Mouse (Mus musculus): Measurements from ENCODE around the gene Reep6. TPM values are rescaled to one million over a fixed set of nuclear protein-coding genes. Genes with fewer than 3 reads are reported as not detected.

The Reep6 gene
- polyA plus RNA-seq, 1 experiment = 4.6 TPM

- TF ChIP-seq CTCF (IDR thresholded peaks at IDR 0.05; ENCODE audit: borderline replicate concordance, extremely low read depth, insufficient read depth, insufficient read length) = no peak
- no peak for TF ChIP-seq POLR2A (IDR thresholded peaks at IDR 0.05; ENCODE audit: borderline replicate concordance, extremely low read depth, insufficient read depth, insufficient read length, poor library complexity, severe bottlenecking)
- DNase-seq (ENCODE audit: low read depth) = no peak
These were observed 17.8 kb downstream of the Reep6 start for GRCm38 (mm10) chr10:80347514-80347967.

GRCm38 (mm10) chr10:80348244-80348781 lies 18.6 kb downstream of the Reep6 start, which contains the start of gene Adamtsl5:
Gene Adamtsl5, minus strand, starts transcription at chr10:80348412.
- DNase-seq (ENCODE audit: low read depth) = peak; percentile 33
- TF ChIP-seq POLR2A (IDR thresholded peaks at IDR 0.05; ENCODE audit: borderline replicate concordance, extremely low read depth, insufficient read depth, insufficient read length, poor library complexity, severe bottlenecking) (no peak), CTCF (IDR thresholded peaks at IDR 0.05; ENCODE audit: borderline replicate concordance, extremely low read depth, insufficient read depth, insufficient read length) (peak; percentile 60; the same call in 1 of the 2 replicates)

DNA sequence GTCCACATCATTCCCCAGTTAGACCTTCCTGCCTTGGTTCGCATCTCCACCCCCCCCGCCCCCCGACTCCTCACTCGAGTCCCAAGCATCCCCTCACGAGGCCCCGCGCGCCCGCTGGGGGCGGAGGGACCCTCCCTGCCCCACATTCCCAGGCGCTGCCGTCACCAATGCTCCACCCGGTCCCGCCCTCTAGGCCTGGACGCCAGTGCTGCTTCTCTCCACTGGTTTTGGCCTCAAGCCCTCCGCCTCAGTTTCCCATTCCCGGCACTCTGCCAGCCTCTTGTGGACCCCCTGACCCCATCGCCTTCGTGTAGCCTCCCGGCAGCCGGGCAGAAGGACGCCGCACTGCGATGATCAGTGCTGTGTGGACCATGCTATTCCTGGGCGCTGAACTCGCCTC lies 19.2 kb downstream of the Reep6 start:
- TF ChIP-seq POLR2A (IDR thresholded peaks at IDR 0.05; ENCODE audit: borderline replicate concordance, extremely low read depth, insufficient read depth, insufficient read length, poor library complexity, severe bottlenecking) (no peak), CTCF (IDR thresholded peaks at IDR 0.05; ENCODE audit: borderline replicate concordance, extremely low read depth, insufficient read depth, insufficient read length) (no peak)
- DNase-seq (ENCODE audit: low read depth) = no peak

- peak; percentile 76 for DNase-seq (ENCODE audit: low read depth)
- TF ChIP-seq CTCF (IDR thresholded peaks at IDR 0.05; ENCODE audit: borderline replicate concordance, extremely low read depth, insufficient read depth, insufficient read length) = peak; percentile 97
- no peak for TF ChIP-seq POLR2A (IDR thresholded peaks at IDR 0.05; ENCODE audit: borderline replicate concordance, extremely low read depth, insufficient read depth, insufficient read length, poor library complexity, severe bottlenecking)
These were observed 20.5 kb downstream of the Reep6 start for GRCm38 (mm10) chr10:80350292-80350691.

GRCm38 (mm10) chr10:80351896-80352295 lies 22.1 kb downstream of the Reep6 start:
- TF ChIP-seq CTCF (IDR thresholded peaks at IDR 0.05; ENCODE audit: borderline replicate concordance, extremely low read depth, insufficient read depth, insufficient read length) (no peak), POLR2A (IDR thresholded peaks at IDR 0.05; ENCODE audit: borderline replicate concordance, extremely low read depth, insufficient read depth, insufficient read length, poor library complexity, severe bottlenecking) (no peak)
- no peak for DNase-seq (ENCODE audit: low read depth)

GRCm38 (mm10) chr10:80352727-80353126 lies 23.0 kb downstream of the Reep6 start:
- no peak for DNase-seq (ENCODE audit: low read depth)
- no peak for TF ChIP-seq POLR2A (IDR thresholded peaks at IDR 0.05; ENCODE audit: borderline replicate concordance, extremely low read depth, insufficient read depth, insufficient read length, poor library complexity, severe bottlenecking)

DNA sequence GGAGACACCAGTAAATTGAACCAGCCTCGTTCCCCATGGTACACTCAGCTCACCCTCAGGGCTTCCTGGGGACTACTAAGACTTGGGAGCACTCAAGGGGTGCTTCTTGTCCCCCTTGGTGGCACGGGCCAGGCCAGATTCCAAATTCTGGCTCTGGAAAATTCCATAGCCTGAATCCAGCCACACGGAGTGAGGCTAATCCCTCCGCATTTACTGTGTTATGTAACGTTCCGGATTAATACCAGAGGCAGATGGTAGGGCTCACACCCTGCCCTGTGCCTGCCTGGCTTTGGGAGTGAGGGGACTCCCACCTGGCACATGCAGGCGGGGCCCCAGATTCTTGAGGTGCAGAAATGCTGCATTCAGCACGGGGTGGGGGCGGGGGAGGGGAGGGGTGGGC lies 25.7 kb downstream of the Reep6 start:
- no peak for TF ChIP-seq POLR2A (IDR thresholded peaks at IDR 0.05; ENCODE audit: borderline replicate concordance, extremely low read depth, insufficient read depth, insufficient read length, poor library complexity, severe bottlenecking)
- no peak for TF ChIP-seq CTCF (IDR thresholded peaks at IDR 0.05; ENCODE audit: borderline replicate concordance, extremely low read depth, insufficient read depth, insufficient read length)
- DNase-seq (ENCODE audit: low read depth) = no peak

DNA sequence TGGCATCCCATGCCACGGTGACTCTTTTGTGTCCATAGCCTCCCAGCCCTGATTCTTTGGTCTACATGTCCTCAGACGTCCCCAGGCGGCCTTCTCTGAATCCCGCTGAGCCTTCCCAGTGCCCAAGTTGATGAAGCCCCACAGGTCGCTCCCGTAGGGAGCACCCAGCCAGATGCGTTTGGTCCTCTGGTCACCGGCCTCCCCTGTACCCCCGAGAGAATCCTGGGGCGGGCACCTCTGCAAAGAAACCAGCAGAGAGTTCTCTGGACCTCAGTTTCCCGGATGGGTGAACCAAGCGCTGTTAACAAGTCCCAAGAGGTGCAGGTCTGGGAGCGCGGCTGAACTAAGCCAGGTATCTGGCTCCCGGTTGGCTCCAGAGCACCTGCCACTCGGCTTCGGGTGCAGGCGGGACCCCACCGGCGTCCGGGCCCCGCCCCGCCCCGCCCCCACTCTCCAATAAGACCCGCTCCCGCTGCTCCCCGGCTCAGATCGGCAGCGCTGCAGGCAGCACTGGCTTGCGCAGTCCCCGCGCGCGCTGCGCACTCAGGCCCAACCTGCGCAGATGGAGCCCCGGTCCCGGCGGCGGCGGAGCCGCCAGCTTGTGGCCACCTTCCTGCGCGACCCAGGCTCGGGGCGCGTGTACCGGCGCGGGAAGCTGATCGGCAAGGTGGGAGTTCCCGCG lies 26.4 kb downstream of the Reep6 start, which contains the start of gene Plk5:
TSS of gene Plk5 (plus strand) at position 459 of the 682 bp plus-strand sequence.
- DNase-seq (ENCODE audit: low read depth) = no peak
- TF ChIP-seq CTCF (IDR thresholded peaks at IDR 0.05; ENCODE audit: borderline replicate concordance, extremely low read depth, insufficient read depth, insufficient read length) = no peak
- TF ChIP-seq POLR2A (IDR thresholded peaks at IDR 0.05; ENCODE audit: borderline replicate concordance, extremely low read depth, insufficient read depth, insufficient read length, poor library complexity, severe bottlenecking) = no peak

DNA sequence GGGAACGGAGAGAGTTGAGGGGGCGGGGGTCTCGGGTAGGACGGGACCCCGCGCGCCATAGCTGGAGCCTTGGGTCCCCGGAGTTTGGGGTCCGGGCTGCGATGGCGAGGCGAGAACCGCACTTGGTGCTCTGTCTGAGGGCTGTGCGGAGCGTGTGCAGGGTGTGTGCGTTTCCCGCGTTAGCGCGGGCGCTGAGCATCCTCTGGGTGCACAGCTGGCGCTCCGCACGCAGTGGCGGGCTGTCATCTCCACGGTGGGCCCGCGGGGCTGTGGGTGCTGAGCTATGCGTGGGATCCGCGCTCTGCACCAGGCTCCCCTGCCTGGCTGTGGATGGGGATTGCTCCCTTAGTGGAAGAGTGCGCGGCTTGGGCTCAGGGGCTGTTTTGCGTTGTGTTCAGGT lies 27.0 kb downstream of the Reep6 start:
- TF ChIP-seq POLR2A (IDR thresholded peaks at IDR 0.05; ENCODE audit: borderline replicate concordance, extremely low read depth, insufficient read depth, insufficient read length, poor library complexity, severe bottlenecking) = no peak
- no peak for TF ChIP-seq CTCF (IDR thresholded peaks at IDR 0.05; ENCODE audit: borderline replicate concordance, extremely low read depth, insufficient read depth, insufficient read length)
- DNase-seq (ENCODE audit: low read depth) = no peak

DNA sequence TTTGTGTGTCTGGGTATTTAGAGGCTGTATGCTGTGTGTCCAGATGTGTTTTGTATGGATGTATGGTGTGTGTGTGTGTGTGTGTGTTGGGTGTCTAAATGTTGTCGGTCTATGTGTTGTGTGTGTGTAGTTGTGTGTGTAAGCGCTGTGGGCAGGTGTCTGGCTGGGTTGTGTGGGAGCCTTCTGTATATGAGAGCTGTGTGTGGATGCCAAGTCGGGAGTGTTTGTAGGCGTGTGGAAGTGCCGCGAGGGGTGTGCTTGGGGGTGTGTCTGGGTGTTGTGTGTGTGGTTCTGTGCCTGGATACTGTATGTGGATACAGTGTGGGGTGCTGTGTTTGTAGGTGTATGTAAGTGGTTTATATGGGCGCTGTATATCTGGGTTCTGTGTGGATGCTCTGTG lies 27.6 kb downstream of the Reep6 start:
- no peak for DNase-seq (ENCODE audit: low read depth)
- TF ChIP-seq CTCF (IDR thresholded peaks at IDR 0.05; ENCODE audit: borderline replicate concordance, extremely low read depth, insufficient read depth, insufficient read length) = no peak
- TF ChIP-seq POLR2A (IDR thresholded peaks at IDR 0.05; ENCODE audit: borderline replicate concordance, extremely low read depth, insufficient read depth, insufficient read length, poor library complexity, severe bottlenecking) = no peak

DNA sequence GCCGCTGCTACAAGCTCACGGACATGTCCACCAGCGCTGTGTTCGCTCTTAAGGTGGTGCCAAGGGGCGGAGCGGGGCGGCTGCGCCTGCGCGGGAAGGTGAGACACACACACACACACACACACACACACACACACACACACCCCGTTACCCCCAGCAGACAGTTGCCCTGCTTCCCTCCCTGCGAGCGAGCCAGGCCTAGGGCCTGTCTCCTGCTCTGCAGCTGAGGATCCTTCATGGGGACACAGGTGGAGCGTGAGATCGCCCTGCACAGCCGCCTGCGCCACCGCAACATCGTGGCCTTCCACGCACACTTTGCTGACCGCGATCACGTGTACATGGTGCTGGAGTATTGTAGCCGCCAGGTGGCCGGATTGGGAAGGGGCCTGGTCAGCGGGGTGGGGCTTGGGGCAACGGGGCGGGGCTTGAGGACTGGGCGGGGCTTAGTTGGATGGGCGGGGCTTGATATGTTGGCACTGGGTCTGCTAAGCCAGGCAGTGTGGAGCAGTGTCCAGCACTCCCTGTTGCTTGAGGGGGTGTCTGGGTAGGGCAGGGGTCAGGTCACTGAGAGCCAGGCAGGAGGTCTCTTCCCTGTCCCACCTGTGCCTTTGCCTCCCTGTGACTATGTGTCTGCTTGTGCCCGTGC lies 28.4 kb downstream of the Reep6 start:
- peak; percentile 52 for DNase-seq (ENCODE audit: low read depth)
- no peak for TF ChIP-seq POLR2A (IDR thresholded peaks at IDR 0.05; ENCODE audit: borderline replicate concordance, extremely low read depth, insufficient read depth, insufficient read length, poor library complexity, severe bottlenecking)
- no peak for TF ChIP-seq CTCF (IDR thresholded peaks at IDR 0.05; ENCODE audit: borderline replicate concordance, extremely low read depth, insufficient read depth, insufficient read length)
